Mouse (Mus musculus): ENCODE measurements around the gene Htr5b. TPM values are rescaled to one million over a fixed set of nuclear protein-coding genes. Genes with fewer than 3 reads are reported as not detected.

The Htr5b gene
- polyA plus RNA-seq, 1 experiment = not detected

DNA sequence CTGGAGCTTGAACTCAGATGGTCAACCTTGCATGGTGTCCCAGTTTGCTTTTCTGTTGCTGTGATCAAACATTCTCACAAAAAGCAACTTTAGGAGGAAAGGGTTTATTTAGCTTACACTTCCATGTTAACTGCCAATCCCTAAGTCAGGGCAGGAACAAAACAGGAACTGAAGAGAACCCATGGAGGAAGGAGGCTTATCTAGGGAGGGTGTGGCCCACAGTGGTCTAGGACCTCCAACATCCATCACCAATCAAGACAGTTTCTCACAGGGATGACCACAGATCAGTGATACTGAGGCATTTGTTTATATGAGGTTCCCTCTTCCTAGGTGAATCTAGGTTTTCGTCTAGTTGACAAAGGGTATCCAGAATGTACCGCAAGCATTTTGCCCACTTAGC lies 16.3 kb downstream of the Htr5b start:
- Histone ChIP-seq H3K79me2 (ENCODE audit: control insufficient read depth, insufficient read depth) (no peaks in the 10 kb centered on the region), H3K36me3 (ENCODE audit: control insufficient read depth, insufficient read depth) (no peaks in the 10 kb centered on the region), H3K4me3 (ENCODE audit: insufficient read depth, poor library complexity, severe bottlenecking) (no peak overlapping the region), H3K79me3 (ENCODE audit: low read depth) (no peaks in the 10 kb centered on the region), H3K27me3 (ENCODE audit: control insufficient read depth, insufficient read depth, insufficient read length) (no peaks in the 10 kb centered on the region), H3ac (ENCODE audit: control insufficient read depth, insufficient read length, low read depth) (no peak overlapping the region)
- no peak for TF ChIP-seq MAX (IDR thresholded peaks at IDR 0.05)
- no peak for TF ChIP-seq CTCF (IDR thresholded peaks at IDR 0.05; ENCODE audit: control insufficient read depth, insufficient read depth, insufficient read length)
- TF ChIP-seq USF1 (IDR thresholded peaks at IDR 0.05; ENCODE audit: low read depth) = no peak
- no peak for TF ChIP-seq FOSL1 (IDR thresholded peaks at IDR 0.05; ENCODE audit: insufficient read depth, low read length, poor library complexity, severe bottlenecking)
- no peak for TF ChIP-seq MYOD1 (IDR thresholded peaks at IDR 0.05; ENCODE audit: control insufficient read depth, insufficient read length, low read depth)

DNA sequence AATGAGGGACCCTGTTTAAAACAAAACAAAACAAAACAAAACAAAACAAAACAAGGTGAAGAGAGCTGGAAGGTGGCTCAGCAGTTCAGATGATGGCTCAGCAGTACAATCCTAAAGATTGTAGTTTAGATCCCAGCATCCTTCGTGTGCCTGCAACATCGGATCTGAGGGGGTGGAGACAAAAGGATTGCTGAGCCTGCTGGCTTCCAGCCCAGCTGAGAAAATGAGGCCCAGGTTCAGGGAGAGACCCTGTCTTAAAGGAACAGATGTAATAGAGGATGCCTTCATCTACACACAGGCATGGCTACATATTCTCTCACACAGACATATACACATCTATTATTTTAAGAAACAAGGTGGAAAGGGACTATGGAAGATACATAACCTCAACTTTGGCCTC lies 17.1 kb downstream of the Htr5b start:
- Histone ChIP-seq H3K27me3 (ENCODE audit: control insufficient read depth, insufficient read depth, insufficient read length) (no peaks in the 10 kb centered on the region), H3K79me3 (ENCODE audit: low read depth) (no peaks in the 10 kb centered on the region), H3K4me3 (ENCODE audit: insufficient read depth, poor library complexity, severe bottlenecking) (no peak overlapping the region), H3K79me2 (ENCODE audit: control insufficient read depth, insufficient read depth) (no peaks in the 10 kb centered on the region), H3K36me3 (ENCODE audit: control insufficient read depth, insufficient read depth) (no peaks in the 10 kb centered on the region), H3ac (ENCODE audit: control insufficient read depth, insufficient read length, low read depth) (no peak overlapping the region)
- no peak for TF ChIP-seq USF1 (IDR thresholded peaks at IDR 0.05; ENCODE audit: low read depth)
- no peak for TF ChIP-seq CEBPB (IDR thresholded peaks at IDR 0.05; ENCODE audit: low read depth)
- TF ChIP-seq CTCF (IDR thresholded peaks at IDR 0.05; ENCODE audit: control insufficient read depth, insufficient read depth, insufficient read length) = no peak
- TF ChIP-seq FOSL1 (IDR thresholded peaks at IDR 0.05; ENCODE audit: insufficient read depth, low read length, poor library complexity, severe bottlenecking) = no peak
- TF ChIP-seq MAX (IDR thresholded peaks at IDR 0.05) = no peak
- TF ChIP-seq MYOD1 (IDR thresholded peaks at IDR 0.05; ENCODE audit: control insufficient read depth, insufficient read length, low read depth) = no peak

GRCm38 (mm10) chr1:121510420-121511140 lies 17.7 kb downstream of the Htr5b start:
- H3K79me3 ChIP-seq (ENCODE audit: low read depth) = no peaks in the 10 kb centered on the region
- no peaks in the 10 kb centered on the region for H3K79me2 ChIP-seq (ENCODE audit: control insufficient read depth, insufficient read depth)
- H3ac ChIP-seq (ENCODE audit: control insufficient read depth, insufficient read length, low read depth) = no peak overlapping the region
- TF ChIP-seq CEBPB (IDR thresholded peaks at IDR 0.05; ENCODE audit: low read depth) (no peak), USF1 (IDR thresholded peaks at IDR 0.05; ENCODE audit: low read depth) (no peak), MYOD1 (IDR thresholded peaks at IDR 0.05; ENCODE audit: control insufficient read depth, insufficient read length, low read depth) (no peak), MYOG (IDR thresholded peaks at IDR 0.05; ENCODE audit: control insufficient read depth, extremely low read depth, insufficient read length) (no peak), FOSL1 (IDR thresholded peaks at IDR 0.05; ENCODE audit: insufficient read depth, low read length, poor library complexity, severe bottlenecking) (no peak), MAX (IDR thresholded peaks at IDR 0.05) (no peak), CTCF (IDR thresholded peaks at IDR 0.05; ENCODE audit: control insufficient read depth, insufficient read depth, insufficient read length) (no peak)
- H3K27me3 ChIP-seq (ENCODE audit: control insufficient read depth, insufficient read depth, insufficient read length) = no peaks in the 10 kb centered on the region
- no peak overlapping the region for H3K4me3 ChIP-seq (ENCODE audit: insufficient read depth, poor library complexity, severe bottlenecking)
- no peaks in the 10 kb centered on the region for H3K36me3 ChIP-seq (ENCODE audit: control insufficient read depth, insufficient read depth)

- Histone ChIP-seq H3K79me3 (ENCODE audit: low read depth) (no peaks in the 10 kb centered on the region), H3ac (ENCODE audit: control insufficient read depth, insufficient read length, low read depth) (no peak overlapping the region), H3K36me3 (ENCODE audit: control insufficient read depth, insufficient read depth) (peaks cover 9% of the 10 kb centered on the region), H3K4me3 (ENCODE audit: insufficient read depth, poor library complexity, severe bottlenecking) (no peak overlapping the region), H3K27me3 (ENCODE audit: control insufficient read depth, insufficient read depth, insufficient read length) (no peaks in the 10 kb centered on the region), H3K79me2 (ENCODE audit: control insufficient read depth, insufficient read depth) (no peaks in the 10 kb centered on the region)
- TF ChIP-seq MAX (IDR thresholded peaks at IDR 0.05) (no peak), FOSL1 (IDR thresholded peaks at IDR 0.05; ENCODE audit: insufficient read depth, low read length, poor library complexity, severe bottlenecking) (no peak), USF1 (IDR thresholded peaks at IDR 0.05; ENCODE audit: low read depth) (no peak), MYOG (IDR thresholded peaks at IDR 0.05; ENCODE audit: control insufficient read depth, extremely low read depth, insufficient read length) (no peak), CEBPB (IDR thresholded peaks at IDR 0.05; ENCODE audit: low read depth) (no peak), MYOD1 (IDR thresholded peaks at IDR 0.05; ENCODE audit: control insufficient read depth, insufficient read length, low read depth) (no peak), CTCF (IDR thresholded peaks at IDR 0.05; ENCODE audit: control insufficient read depth, insufficient read depth, insufficient read length) (no peak)
Observed at GRCm38 (mm10) chr1:121508729-121509128, 19.5 kb downstream of the Htr5b start.

DNA sequence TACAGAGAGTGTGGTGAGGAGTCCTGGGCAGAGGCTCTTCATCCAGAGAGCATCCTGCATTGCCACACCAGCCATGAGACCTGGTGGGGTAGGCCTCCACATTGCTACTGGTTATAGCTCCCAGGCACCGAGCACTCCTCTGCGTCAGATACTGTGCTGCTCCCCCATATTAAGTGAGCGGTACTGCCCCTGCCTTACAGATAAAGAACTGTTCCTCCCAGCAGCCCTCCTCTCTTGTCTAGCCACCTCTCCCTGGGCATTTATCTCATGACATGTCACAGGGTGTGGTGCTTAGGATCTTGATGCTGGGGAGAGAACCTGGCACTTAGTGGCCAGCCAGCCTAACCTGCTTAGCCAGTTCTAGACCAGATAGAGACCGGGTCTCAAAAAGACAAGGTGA lies 31.2 kb downstream of the Htr5b start:
- H3ac ChIP-seq (ENCODE audit: control insufficient read depth, insufficient read length, low read depth) = no peak overlapping the region
- TF ChIP-seq MYOD1 (IDR thresholded peaks at IDR 0.05; ENCODE audit: control insufficient read depth, insufficient read length, low read depth) (no peak), MYOG (IDR thresholded peaks at IDR 0.05; ENCODE audit: control insufficient read depth, extremely low read depth, insufficient read length) (no peak), FOSL1 (IDR thresholded peaks at IDR 0.05; ENCODE audit: insufficient read depth, low read length, poor library complexity, severe bottlenecking) (no peak), CTCF (IDR thresholded peaks at IDR 0.05; ENCODE audit: control insufficient read depth, insufficient read depth, insufficient read length) (no peak), MAX (IDR thresholded peaks at IDR 0.05) (no peak), USF1 (IDR thresholded peaks at IDR 0.05; ENCODE audit: low read depth) (no peak), CEBPB (IDR thresholded peaks at IDR 0.05; ENCODE audit: low read depth) (no peak)
- H3K79me2 ChIP-seq (ENCODE audit: control insufficient read depth, insufficient read depth) = no peaks in the 10 kb centered on the region
- no peaks in the 10 kb centered on the region for H3K79me3 ChIP-seq (ENCODE audit: low read depth)
- peaks cover 52% of the 10 kb centered on the region for H3K36me3 ChIP-seq (ENCODE audit: control insufficient read depth, insufficient read depth)
- no peaks in the 10 kb centered on the region for H3K27me3 ChIP-seq (ENCODE audit: control insufficient read depth, insufficient read depth, insufficient read length)
- no peak overlapping the region for H3K4me3 ChIP-seq (ENCODE audit: insufficient read depth, poor library complexity, severe bottlenecking)

All from C2C12 (cell line).